Mouse (Mus musculus) heart, postnatal 4 days (tissue): ENCODE data around the gene Pcnp. TPM values are rescaled to one million over a fixed set of nuclear protein-coding genes. Genes with fewer than 3 reads are reported as not detected.
"Not testable (repeated sequence)": the region's sequence is repeated elsewhere in the genome, so short reads cannot be mapped to it uniquely, and the experiment has no call there.

Experiments used
- DNase-seq: peaks from one replicate; pipeline ENCODE4 v3.0.0; 2021
- total RNA-seq, 2 experiments: library from RNA; stranded (reverse); gene quantifications; 2 replicates each; pipeline ENCODE4 v1.2.3; 2021

The Pcnp gene
- 10 to 100 TPM; 73.1 to 74.5 TPM for total RNA-seq

DNA sequence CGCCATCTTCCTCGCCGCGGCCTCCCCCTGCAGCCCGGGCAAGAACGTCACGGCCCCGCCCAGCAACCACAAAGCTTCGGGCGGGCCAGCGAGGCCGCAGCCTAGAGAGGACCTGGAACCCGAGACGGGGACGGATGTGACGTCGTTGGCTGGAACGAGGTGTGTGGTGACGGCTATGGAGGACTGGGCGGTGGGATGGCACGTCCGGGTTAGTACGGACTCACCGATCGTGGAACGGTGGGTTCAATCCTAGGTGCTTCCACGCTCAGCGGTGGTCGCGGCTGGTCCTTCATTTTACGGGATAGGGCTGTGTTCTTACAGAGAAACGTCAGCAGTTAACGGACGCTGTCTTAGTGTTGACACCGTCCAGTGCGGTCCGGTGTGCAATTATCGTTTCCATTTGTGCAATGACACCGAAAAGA, at the start of gene Pcnp:
Pcnp (minus strand) TSS at position 79 of the 422 bp plus-strand sequence.
- peak; percentile 98 for DNase-seq

- peak; percentile 31 for DNase-seq
These were observed 46.8 kb upstream of the Pcnp start for GRCm38 (mm10) chr16:56076121-56076869.

DNA sequence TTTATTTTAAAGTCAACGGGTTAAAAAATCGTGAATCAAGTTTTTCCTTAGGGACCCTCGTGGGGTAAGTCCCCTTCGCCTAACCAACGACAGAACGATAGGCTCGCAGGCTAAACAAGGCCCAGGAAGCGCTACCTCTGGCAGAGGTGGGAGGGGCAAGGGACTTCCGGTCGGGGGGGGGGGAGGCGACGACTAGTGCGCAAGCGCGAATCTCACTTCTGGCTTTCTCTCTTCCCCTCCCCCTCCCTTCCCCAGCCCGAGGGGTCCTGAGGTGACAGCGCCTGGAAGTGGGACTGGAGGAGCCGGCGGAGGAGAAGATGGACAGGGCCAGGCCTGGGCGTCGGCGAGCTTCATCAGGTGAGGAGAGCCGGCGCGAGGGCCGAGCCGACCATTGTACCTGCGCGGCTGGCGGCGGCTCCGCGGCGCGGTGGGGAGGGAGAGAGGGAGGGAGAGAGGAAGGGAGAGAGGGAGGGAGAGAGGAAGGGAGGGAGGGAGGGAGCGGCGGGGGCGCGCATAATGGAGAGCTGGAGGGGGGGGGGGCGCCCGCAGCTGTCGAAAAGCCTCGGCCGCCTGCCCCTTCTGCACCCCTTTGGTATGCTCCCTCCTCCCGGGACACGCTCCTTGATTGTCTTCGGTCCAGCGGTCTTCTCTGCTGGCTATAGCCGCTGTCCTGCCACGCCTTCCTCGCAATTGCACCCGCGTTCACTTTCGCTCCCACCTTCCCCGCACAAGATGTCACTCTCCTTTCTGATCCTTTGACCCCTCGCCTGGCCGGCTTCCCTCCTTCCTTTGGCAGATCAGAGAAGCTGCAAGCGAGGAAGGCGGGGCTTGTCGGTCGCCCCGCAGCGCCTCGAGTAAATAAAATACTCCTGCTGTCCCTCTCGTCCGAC, 45.9 kb upstream of the Pcnp start:
- DNase-seq, result peak; percentile 86

- peak; percentile 7 for DNase-seq
These were observed 45.0 kb upstream of the Pcnp start for GRCm38 (mm10) chr16:56074565-56074964.

DNA sequence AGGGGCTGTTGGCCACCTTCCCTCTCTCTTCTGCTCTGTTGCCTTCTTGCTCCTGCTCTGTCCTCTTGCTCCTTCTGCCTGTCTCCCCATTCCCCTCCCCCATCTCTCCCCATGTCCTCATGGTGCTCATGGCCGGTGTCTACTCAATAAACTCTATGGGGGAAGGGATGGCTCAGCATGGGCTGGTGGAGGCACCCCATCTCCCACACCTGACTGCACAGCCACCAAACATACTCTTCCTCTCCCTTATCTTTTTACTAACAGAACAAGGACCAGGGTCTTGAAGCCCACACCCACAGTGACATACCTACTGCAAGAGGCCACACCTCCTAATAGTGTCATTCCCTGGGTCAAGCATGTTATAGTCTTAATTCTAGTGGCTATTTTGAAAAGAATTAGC, 44.6 kb upstream of the Pcnp start:
- DNase-seq, result no peak

GRCm38 (mm10) chr16:56073150-56073549, 43.6 kb upstream of the Pcnp start:
- not testable (repeated sequence) for DNase-seq

DNA sequence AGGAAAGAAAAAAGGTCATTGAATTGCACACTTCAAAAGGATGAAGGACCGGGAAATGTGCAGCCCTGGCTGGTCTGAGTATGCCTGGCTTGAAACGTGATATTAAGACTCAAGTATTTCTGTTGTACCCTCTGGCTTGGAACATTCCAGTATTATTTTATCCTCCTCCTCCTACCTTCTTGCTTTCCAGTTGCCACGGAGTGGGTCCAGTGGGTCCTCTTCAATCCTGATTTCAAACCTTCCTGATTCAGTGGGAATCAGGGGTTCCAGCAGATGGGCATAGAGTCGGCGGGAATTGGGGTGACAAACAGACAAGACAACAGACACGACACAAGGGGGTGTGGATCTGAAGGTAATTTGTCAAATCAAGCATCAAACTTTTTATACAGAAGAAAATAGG, 43.0 kb upstream of the Pcnp start:
- DNase-seq, result no peak

GRCm38 (mm10) chr16:56071317-56072232, 42.0 kb upstream of the Pcnp start:
- DNase-seq, result no peak

- no peak for DNase-seq
These were observed 39.1 kb upstream of the Pcnp start for GRCm38 (mm10) chr16:56068523-56069070.

- DNase-seq, result no peak
These were observed 36.6 kb upstream of the Pcnp start for GRCm38 (mm10) chr16:56066113-56066512.

DNA sequence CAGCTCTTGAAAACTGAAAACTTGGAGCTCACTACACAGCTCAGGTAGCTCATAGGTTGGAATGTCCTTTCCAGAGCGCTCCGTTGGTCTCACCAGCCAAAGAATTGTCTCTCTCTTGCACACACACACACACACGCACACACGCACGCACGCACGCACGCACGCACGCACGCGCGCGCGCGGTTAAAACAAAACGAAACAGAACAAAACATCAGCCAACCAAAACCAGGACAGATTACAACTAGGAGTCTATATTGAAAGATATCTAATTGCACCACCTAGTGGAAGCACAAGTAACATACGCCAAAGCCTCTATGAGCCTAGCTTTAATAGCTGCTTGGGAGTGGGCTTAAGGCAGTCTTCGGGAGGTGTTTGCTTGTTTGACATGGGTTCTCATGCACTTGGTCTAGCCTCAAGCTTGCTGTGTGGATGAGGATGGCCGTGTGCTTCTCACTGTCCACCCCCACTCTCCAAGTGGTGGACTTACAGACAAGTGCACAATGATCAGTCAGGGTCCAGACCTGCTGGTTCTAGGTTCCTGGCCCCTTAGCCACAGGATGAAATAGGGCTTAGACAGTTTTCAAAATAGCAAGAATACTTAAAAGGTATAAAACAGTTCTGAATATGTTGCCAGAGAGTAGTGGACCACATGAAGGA, 34.9 kb upstream of the Pcnp start:
- DNase-seq, result peak; percentile 56

DNA sequence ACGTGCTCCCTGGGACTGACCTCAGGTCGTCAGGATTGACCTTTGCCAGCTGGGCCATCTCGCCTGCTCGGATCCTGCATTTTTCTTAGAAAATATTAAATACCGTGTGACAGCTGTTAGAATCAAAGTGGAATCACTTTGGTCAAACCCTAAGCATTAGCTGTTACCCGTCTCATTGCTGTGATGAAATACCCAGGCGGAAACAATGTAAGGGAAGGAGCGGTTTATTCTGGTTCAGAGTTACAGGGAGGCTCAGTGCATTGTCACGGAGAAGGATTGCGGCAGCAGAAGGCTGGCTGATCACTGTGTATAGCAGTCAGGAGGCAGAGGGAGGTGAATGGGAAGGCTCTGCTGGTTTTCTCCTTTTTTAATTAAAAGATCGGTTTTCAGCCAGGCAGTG, 33.4 kb upstream of the Pcnp start:
- no peak for DNase-seq

- no peak for DNase-seq
These were observed 32.6 kb upstream of the Pcnp start for GRCm38 (mm10) chr16:56061995-56062594.

GRCm38 (mm10) chr16:56058151-56058550, 28.6 kb upstream of the Pcnp start:
- DNase-seq, result no peak

DNA sequence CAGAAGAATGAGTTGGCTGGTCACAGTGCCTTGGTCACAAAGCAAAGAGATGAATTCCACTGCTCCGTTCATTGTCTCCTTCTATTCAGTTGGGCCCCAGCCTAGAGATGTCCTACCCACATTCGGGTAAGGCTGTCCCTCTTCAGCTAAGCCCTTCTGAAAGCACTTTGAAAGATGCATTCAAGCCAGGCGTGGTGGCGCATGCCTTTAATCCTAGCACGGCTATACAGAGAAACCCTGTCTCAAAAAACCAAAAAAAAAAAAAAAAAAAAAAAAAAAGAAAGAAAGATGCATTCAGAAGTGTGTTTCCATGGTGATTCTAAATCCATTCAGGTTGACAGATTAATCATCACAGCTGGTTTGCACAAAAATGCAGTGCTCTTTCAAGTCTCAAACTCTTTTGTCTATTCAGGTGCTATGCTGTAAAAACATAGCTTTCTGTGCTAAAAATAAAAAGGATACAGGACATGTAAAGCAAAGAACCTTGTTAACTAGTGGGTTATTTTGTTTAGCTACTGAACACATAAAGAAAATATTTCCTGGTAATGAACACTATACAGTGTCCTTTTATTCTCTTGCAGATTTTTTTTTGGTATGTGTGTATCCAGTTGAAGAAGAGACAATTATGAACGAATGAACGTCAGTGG, 27.5 kb upstream of the Pcnp start:
- no peak for DNase-seq

DNA sequence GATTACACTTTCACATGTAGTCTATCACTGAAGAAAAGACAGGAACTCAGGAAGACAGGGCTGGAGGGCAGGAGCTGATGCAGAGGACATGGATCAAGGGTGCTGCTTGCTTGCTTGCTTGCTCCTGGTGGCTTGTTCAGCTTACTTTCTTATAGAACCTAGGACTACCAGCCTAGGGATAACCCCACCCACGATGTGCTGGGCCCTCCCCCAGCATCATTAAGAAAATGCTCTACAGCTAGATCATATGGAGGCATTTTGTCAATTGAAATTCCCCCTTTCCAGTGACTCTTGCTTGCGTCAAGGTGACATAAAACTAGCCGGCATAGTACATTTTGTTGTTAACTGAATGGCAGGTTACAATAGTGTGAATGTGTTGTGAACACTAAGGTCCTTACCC, 26.4 kb upstream of the Pcnp start:
- no peak for DNase-seq

GRCm38 (mm10) chr16:56048038-56048437, 18.5 kb upstream of the Pcnp start, which contains the start of gene Senp7:
Gene Senp7 (plus strand): TSS chr16:56048338.
- DNase-seq, result not testable (repeated sequence)

GRCm38 (mm10) chr16:56038090-56038489, 8.6 kb upstream of the Pcnp start:
- DNase-seq, result no peak

DNA sequence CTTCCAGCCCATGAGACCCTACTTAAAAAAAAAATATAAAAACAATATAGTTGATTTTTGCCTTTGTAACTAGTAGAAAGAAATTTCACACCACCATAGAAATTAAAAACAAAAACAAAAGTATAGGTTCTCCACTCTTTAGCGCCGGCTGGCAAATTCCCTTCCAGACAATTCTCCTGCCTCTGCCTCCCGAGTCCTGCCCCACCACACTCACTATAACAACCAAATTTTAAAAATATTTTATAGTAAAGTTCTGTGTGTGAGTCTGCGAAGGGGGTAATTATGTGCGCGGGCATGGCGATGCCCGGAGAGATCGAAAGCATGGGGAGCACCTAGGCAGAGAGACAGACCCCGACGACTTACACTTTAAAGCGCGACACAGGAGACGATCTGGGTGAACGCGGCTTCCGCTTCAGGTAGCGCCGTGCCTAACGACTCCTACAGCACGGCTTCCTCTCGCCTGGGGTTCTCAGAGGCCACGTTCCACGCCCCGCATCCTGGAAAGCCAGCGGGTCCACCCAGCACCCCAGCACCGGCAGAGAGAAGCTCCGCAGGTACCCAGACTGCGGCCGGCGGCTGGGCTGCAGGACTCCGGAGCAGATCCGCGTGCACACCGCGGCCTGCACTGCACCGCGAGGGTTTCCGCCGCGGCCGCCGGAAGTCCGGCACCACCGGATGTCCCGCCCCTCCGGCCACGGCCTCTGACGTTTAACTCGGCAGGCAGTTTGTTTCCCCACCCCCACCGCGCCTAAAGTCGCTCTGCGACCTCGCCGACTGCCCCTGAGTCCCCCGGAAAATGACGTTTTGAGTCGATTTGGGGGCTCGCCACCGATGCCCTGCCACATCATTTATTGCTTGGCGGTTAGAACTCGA, 7.8 kb upstream of the Pcnp start, which contains the start of gene Trmt10c:
Trmt10c (minus strand) TSS at position 682 of the 873 bp plus-strand sequence.
- DNase-seq, result peak; percentile 96
